Mouse (Mus musculus) neural tube, embryonic 12.5 days (tissue): ENCODE results near the gene Stk32c. TPM values are rescaled to one million over a fixed set of nuclear protein-coding genes. Genes with fewer than 3 reads are reported as not detected.
A peak's percentile ranks its signal among the peaks of the same experiment; 100 is the strongest.

Source experiments
- ATAC-seq: fragments of 200-750 bp; cut with Nextera tagmentation; 2 replicates; pipeline ENCODE4 v1.8.0; 2017; ENCODE audit warnings: low read depth, mild to moderate bottlenecking, moderate TSS enrichment, moderate library complexity; ENCODE audit not compliant: low FRiP score
- H3K27ac ChIP-seq: fragments of 300-500 bp; sonication (generic); 2 replicates; pipeline ENCODE4 v1.5.1; 2016
- H3K27me3 ChIP-seq: fragments of 300-500 bp; sonication (generic); replicated peaks from 2 replicates; pipeline ENCODE4 v1.6.1; 2016; ENCODE audit warnings: mild to moderate bottlenecking
- H3K36me3 ChIP-seq: fragments of 300-500 bp; sonication (generic); 2 replicates; pipeline ENCODE4 v1.6.1; 2016; ENCODE audit warnings: mild to moderate bottlenecking
- H3K4me1 ChIP-seq: fragments of 300-500 bp; sonication (generic); 2 replicates; pipeline ENCODE4 v1.6.1; 2016
- H3K4me2 ChIP-seq: fragments of 300-500 bp; sonication (generic); replicated peaks from 2 replicates; pipeline ENCODE4 v1.6.1; 2016; ENCODE audit warnings: mild to moderate bottlenecking
- H3K4me3 ChIP-seq: fragments of 300-500 bp; sonication (generic); 2 replicates; pipeline ENCODE4 v1.5.1; 2016
- H3K9ac ChIP-seq: fragments of 300-500 bp; sonication (generic); 2 replicates; pipeline ENCODE4 v1.6.1; 2016; ENCODE audit warnings: mild to moderate bottlenecking
- H3K9me3 ChIP-seq: fragments of 300-500 bp; sonication (generic); 2 replicates; pipeline ENCODE4 v1.6.1; 2016; ENCODE audit warnings: mild to moderate bottlenecking
- WGBS: fragments of 180-500 bp; shearing (Covaris S2); methylation state at CpG from one replicate; pipeline ENCODE4 v1.1.7; 2016; 5-methylcytosine and 5-hydroxymethylcytosine counted together
- polyA plus RNA-seq: library from polyadenylated mRNA; unstranded; fragments of >200 nt; fragmentation: Nextera tagmentation; extraction: Ambion mirVana; gene quantifications from 2 replicates; pipeline ENCODE4 v1.2.1, GENCODE M21; 2016

The Stk32c gene
- polyA plus RNA-seq, 1 experiment from 2014 or later: 2.0 TPM

- no peak overlapping the region for H3K4me3 ChIP-seq
- H3K9ac ChIP-seq: no peak overlapping the region
- no peak overlapping the region for H3K27ac ChIP-seq
- no peaks in the 10 kb centered on the region for H3K27me3 ChIP-seq
- WGBS: 90% methylated on average over 3 of the region's 3 CpGs
- H3K9me3 ChIP-seq: no peaks in the 10 kb centered on the region
- H3K36me3 ChIP-seq: no peaks in the 10 kb centered on the region
- H3K4me1 ChIP-seq: 0 out of 2 replicates have a peak, but pooled peaks cover 5% of the 10 kb centered on the region
- ATAC-seq: no peak
- no peak overlapping the region for H3K4me2 ChIP-seq
Measured at GRCm38 (mm10) chr7:139214160-139214559, 1.1 kb upstream of the Stk32c start.

GRCm38 (mm10) chr7:139213751-139214150 is 644 bp upstream of the Stk32c start:
- Histone ChIP-seq H3K27ac (no peak overlapping the region), H3K9ac (peak overlapping the region; percentile 39; the same call in 1 of the 2 replicates)
- ATAC-seq: peak; percentile 22

GRCm38 (mm10) chr7:139211761-139212160 is 1.3 kb downstream of the Stk32c start:
- H3K4me2 ChIP-seq: no peak overlapping the region
- no peaks in the 10 kb centered on the region for H3K9me3 ChIP-seq
- no peak overlapping the region for H3K4me3 ChIP-seq
- H3K27me3 ChIP-seq: no peaks in the 10 kb centered on the region
- H3K4me1 ChIP-seq: 0 out of 2 replicates have a peak, but pooled peaks cover 5% of the 10 kb centered on the region
- ATAC-seq: no peak
- no peaks in the 10 kb centered on the region for H3K36me3 ChIP-seq
- 82% methylated on average over 6 of the region's 6 CpGs for WGBS
- H3K9ac ChIP-seq: no peak overlapping the region
- no peak overlapping the region for H3K27ac ChIP-seq

More at GRCm38 (mm10) chr7:139213751-139214150, 644 bp upstream of the Stk32c start:
- WGBS: 72% methylated on average over 3 of the region's 3 CpGs
- 0 out of 2 replicates have a peak, but pooled peaks cover 5% of the 10 kb centered on the region for H3K4me1 ChIP-seq
- H3K4me3 ChIP-seq: peak overlapping the region; percentile 51; the same call in 1 of the 2 replicates
- peak overlapping the region; percentile 71 for H3K4me2 ChIP-seq
- H3K27me3 ChIP-seq: no peaks in the 10 kb centered on the region
- no peaks in the 10 kb centered on the region for H3K9me3 ChIP-seq
- H3K36me3 ChIP-seq: no peaks in the 10 kb centered on the region

GRCm38 (mm10) chr7:139208773-139209095 is 4.4 kb downstream of the Stk32c start:
- Histone ChIP-seq H3K27ac (no peak overlapping the region), H3K36me3 (no peaks in the 10 kb centered on the region), H3K9ac (no peak overlapping the region), H3K27me3 (no peaks in the 10 kb centered on the region), H3K4me2 (no peak overlapping the region), H3K4me3 (no peak overlapping the region), H3K9me3 (no peaks in the 10 kb centered on the region), H3K4me1 (0 out of 2 replicates have a peak, but pooled peaks cover 5% of the 10 kb centered on the region)
- 80% methylated on average over 4 of the region's 4 CpGs for WGBS
- no peak for ATAC-seq

- Histone ChIP-seq H3K27ac (no peak overlapping the region), H3K36me3 (no peaks in the 10 kb centered on the region), H3K9me3 (no peaks in the 10 kb centered on the region), H3K9ac (no peak overlapping the region), H3K4me1 (0 out of 2 replicates have a peak, but pooled peaks cover 5% of the 10 kb centered on the region), H3K4me2 (no peak overlapping the region), H3K27me3 (no peaks in the 10 kb centered on the region), H3K4me3 (no peak overlapping the region)
- no peak for ATAC-seq
- WGBS: 32% methylated on average over 7 of the region's 7 CpGs
Measured at GRCm38 (mm10) chr7:139208023-139208772, 4.9 kb downstream of the Stk32c start.

- no peaks in the 10 kb centered on the region for H3K9me3 ChIP-seq
- no peak overlapping the region for H3K27ac ChIP-seq
- ATAC-seq: no peak
- no peaks in the 10 kb centered on the region for H3K36me3 ChIP-seq
- no peaks in the 10 kb centered on the region for H3K4me1 ChIP-seq
- no peak overlapping the region for H3K4me2 ChIP-seq
- H3K4me3 ChIP-seq: no peak overlapping the region
- no peak overlapping the region for H3K9ac ChIP-seq
- 69% methylated on average over 6 of the region's 6 CpGs for WGBS
- no peaks in the 10 kb centered on the region for H3K27me3 ChIP-seq
Measured at GRCm38 (mm10) chr7:139201209-139201608, 11.9 kb downstream of the Stk32c start.

- ATAC-seq: peak; percentile 63
- H3K4me3 ChIP-seq: no peak overlapping the region
- H3K36me3 ChIP-seq: no peaks in the 10 kb centered on the region
- H3K9ac ChIP-seq: no peak overlapping the region
- no peaks in the 10 kb centered on the region for H3K4me1 ChIP-seq
- WGBS: 30% methylated on average over 7 of the region's 7 CpGs
- no peak overlapping the region for H3K27ac ChIP-seq
- no peaks in the 10 kb centered on the region for H3K27me3 ChIP-seq
- H3K9me3 ChIP-seq: no peaks in the 10 kb centered on the region
- H3K4me2 ChIP-seq: no peak overlapping the region
Measured at GRCm38 (mm10) chr7:139200108-139200507, 13.0 kb downstream of the Stk32c start.

- ATAC-seq: no peak
- WGBS: 82% methylated on average over 4 of the region's 4 CpGs
- H3K4me3 ChIP-seq: no peak overlapping the region
- no peaks in the 10 kb centered on the region for H3K27me3 ChIP-seq
- no peaks in the 10 kb centered on the region for H3K4me1 ChIP-seq
- no peak overlapping the region for H3K9ac ChIP-seq
- no peaks in the 10 kb centered on the region for H3K36me3 ChIP-seq
- H3K27ac ChIP-seq: no peak overlapping the region
- no peaks in the 10 kb centered on the region for H3K9me3 ChIP-seq
- H3K4me2 ChIP-seq: no peak overlapping the region
Measured at GRCm38 (mm10) chr7:139197022-139197421, 16.1 kb downstream of the Stk32c start.

- H3K4me2 ChIP-seq: no peak overlapping the region
- no peaks in the 10 kb centered on the region for H3K9me3 ChIP-seq
- H3K27ac ChIP-seq: no peak overlapping the region
- H3K9ac ChIP-seq: no peak overlapping the region
- 75% methylated on average over 6 of the region's 6 CpGs for WGBS
- ATAC-seq: no peak
- no peaks in the 10 kb centered on the region for H3K36me3 ChIP-seq
- peaks cover 14% of the 10 kb centered on the region for H3K27me3 ChIP-seq
- peaks cover 8% of the 10 kb centered on the region; the same call in 1 of the 2 replicates for H3K4me1 ChIP-seq
- H3K4me3 ChIP-seq: no peak overlapping the region
Measured at GRCm38 (mm10) chr7:139191619-139192018, 21.5 kb downstream of the Stk32c start.

- H3K4me3 ChIP-seq: no peak overlapping the region
- ATAC-seq: no peak
- 90% methylated on average over 4 of the region's 4 CpGs for WGBS
- no peak overlapping the region for H3K27ac ChIP-seq
- no peaks in the 10 kb centered on the region for H3K9me3 ChIP-seq
- peaks cover 8% of the 10 kb centered on the region; the same call in 1 of the 2 replicates for H3K4me1 ChIP-seq
- H3K9ac ChIP-seq: no peak overlapping the region
- no peak overlapping the region for H3K4me2 ChIP-seq
- no peaks in the 10 kb centered on the region for H3K36me3 ChIP-seq
- peaks cover 22% of the 10 kb centered on the region for H3K27me3 ChIP-seq
Measured at GRCm38 (mm10) chr7:139190616-139191015, 22.5 kb downstream of the Stk32c start.

- peak; percentile 76 for ATAC-seq
- peaks cover 22% of the 10 kb centered on the region for H3K27me3 ChIP-seq
- under 1% methylated on average over 23 of the region's 23 CpGs for WGBS
Measured at GRCm38 (mm10) chr7:139188634-139189207, 24.4 kb downstream of the Stk32c start.

GRCm38 (mm10) chr7:139187771-139188633 is 25.1 kb downstream of the Stk32c start:
- peak overlapping the region; percentile 50; the same call in 1 of the 2 replicates for H3K27ac ChIP-seq
- H3K4me1 ChIP-seq: peaks cover 8% of the 10 kb centered on the region; the same call in 1 of the 2 replicates
- no peaks in the 10 kb centered on the region for H3K9me3 ChIP-seq
- H3K36me3 ChIP-seq: no peaks in the 10 kb centered on the region
- H3K9ac ChIP-seq: peak overlapping the region; percentile 72
- H3K27me3 ChIP-seq: peaks cover 22% of the 10 kb centered on the region
- H3K4me2 ChIP-seq: peak overlapping the region; percentile 93
- peak; percentile 96 for ATAC-seq
- WGBS: under 1% methylated on average over 94 of the region's 94 CpGs
- H3K4me3 ChIP-seq: peak overlapping the region; percentile 70

More at GRCm38 (mm10) chr7:139188634-139189207, 24.4 kb downstream of the Stk32c start:
- Histone ChIP-seq H3K4me2 (peak overlapping the region; percentile 93), H3K4me3 (peak overlapping the region; percentile 70), H3K9me3 (no peaks in the 10 kb centered on the region), H3K4me1 (peaks cover 8% of the 10 kb centered on the region; the same call in 1 of the 2 replicates), H3K9ac (peak overlapping the region; percentile 72; the same call in 1 of the 2 replicates), H3K27ac (no peak overlapping the region), H3K36me3 (no peaks in the 10 kb centered on the region)
